Mouse (Mus musculus): ENCODE measurements around the gene Capn1.

- TF ChIP-seq CTCF (IDR thresholded peaks at IDR 0.05; ENCODE audit: insufficient read depth, low read length) (no peak), POLR2A (IDR thresholded peaks at IDR 0.05; ENCODE audit: borderline replicate concordance, extremely low read depth, low read depth, low read length) (peak; percentile 90)
Measured at GRCm38 (mm10) chr19:6057313-6058096, 41.8 kb upstream of the Capn1 start, which contains the start of the genes Mrpl49 and Fau.

Measured in lung, adult 2 months (tissue).